Mouse (Mus musculus): ENCODE data around the gene Bicdl1. TPM values are rescaled to one million over a fixed set of nuclear protein-coding genes. Genes with fewer than 3 reads are reported as not detected.

Bicdl1 gene
- polyA plus RNA-seq, 2 experiments: 0.98 to 2.1 TPM

DNA sequence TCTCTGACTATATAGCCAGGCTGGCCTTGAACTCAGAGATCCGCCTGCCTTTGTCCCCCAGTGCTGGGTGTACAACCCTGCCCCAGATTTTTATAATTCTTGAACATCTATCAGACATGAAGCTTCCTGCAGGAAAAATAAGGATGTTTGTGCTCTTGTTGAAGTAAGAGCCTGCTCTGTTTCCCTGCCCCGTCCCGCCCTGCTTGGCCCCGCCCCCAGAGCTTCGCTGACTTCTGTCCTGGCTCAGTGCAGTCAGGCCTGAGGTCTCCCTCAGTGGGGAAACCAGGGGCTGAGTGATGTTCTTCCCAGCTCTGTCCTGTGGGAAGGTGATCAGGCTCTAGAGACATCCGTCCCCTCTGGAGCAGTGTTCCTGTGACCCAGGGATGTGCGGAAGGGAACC lies 108.7 kb downstream of the Bicdl1 start:
- Histone ChIP-seq H3K9me3 (ENCODE audit: control insufficient read depth, low read length) (no peaks in the 10 kb centered on the region), H3K27me3 (ENCODE audit: control insufficient read depth, insufficient read depth, low read length) (no peaks in the 10 kb centered on the region), H3K4me3 (ENCODE audit: insufficient read depth in 1 of 2, low read depth in 2 of 2, low read length in 2 of 2) (no peak overlapping the region), H3K9ac (replicated peaks) (no peak overlapping the region), H3K4me1 (replicated peaks; ENCODE audit: control insufficient read depth in 2 of 2, insufficient read depth in 2 of 2, low read length in 1 of 2) (peaks cover 18 to 25% of the 10 kb centered on the region in 2 experiments), H3K36me3 (replicated peaks; ENCODE audit: control insufficient read depth, insufficient read depth, low read depth) (peaks cover 8% of the 10 kb centered on the region), H3K27ac (no peak overlapping the region; the same call in 1 of the 2 replicates), H3K4me2 (ENCODE audit: low read depth) (no peak overlapping the region)
- ATAC-seq (ENCODE audit: insufficient read depth) (no peak), DNase-seq (ENCODE audit: low read depth in 3 of 3, low spot score in 3 of 3) (no peak)
- TF ChIP-seq EP300 (IDR thresholded peaks at IDR 0.05; ENCODE audit: low read depth): no peak
- WGBS (ENCODE audit: insufficient replicate concordance): 65% methylated on average over 7 of the region's 7 CpGs

DNA sequence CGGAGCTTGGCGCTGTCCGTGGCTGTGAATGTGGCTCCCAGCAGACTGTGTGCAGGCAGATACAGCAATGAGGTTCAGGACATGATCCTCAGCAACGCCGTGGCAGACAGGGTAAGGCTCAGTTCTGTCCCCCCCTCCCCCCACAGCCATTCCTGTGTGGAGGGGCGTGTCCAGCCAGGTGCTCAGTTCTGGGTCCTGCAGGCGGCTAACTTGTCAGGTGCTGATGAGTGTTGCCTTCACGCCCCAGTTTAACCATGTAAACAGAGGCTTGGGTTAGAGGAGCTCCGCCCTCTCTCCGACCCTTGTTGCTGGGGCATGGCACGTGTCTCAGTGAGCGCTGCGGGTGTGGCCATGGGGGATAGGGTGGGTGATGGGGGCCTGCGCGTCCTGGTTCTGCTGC lies 111.7 kb downstream of the Bicdl1 start:
- H3K4me3 ChIP-seq (ENCODE audit: insufficient read depth in 1 of 2, low read depth in 2 of 2, low read length in 2 of 2): no peak overlapping the region
- H3K36me3 ChIP-seq (replicated peaks; ENCODE audit: control insufficient read depth, insufficient read depth, low read depth): peaks cover 25% of the 10 kb centered on the region
- WGBS (ENCODE audit: insufficient replicate concordance): 77% methylated on average over 15 of the region's 15 CpGs
- no peak overlapping the region for H3K27ac ChIP-seq
- H3K4me1 ChIP-seq (replicated peaks; ENCODE audit: control insufficient read depth in 2 of 2, insufficient read depth in 2 of 2, low read length in 1 of 2): peaks cover 0 to 4% of the 10 kb centered on the region in 2 experiments; a peak in 3 of 4 replicates
- H3K9me3 ChIP-seq (ENCODE audit: control insufficient read depth, low read length): no peaks in the 10 kb centered on the region
- ATAC-seq (ENCODE audit: insufficient read depth): no peak
- DNase-seq (ENCODE audit: low read depth in 3 of 3, low spot score in 3 of 3): no peak
- H3K27me3 ChIP-seq (ENCODE audit: control insufficient read depth, insufficient read depth, low read length): no peaks in the 10 kb centered on the region
- H3K9ac ChIP-seq (replicated peaks): no peak overlapping the region
- no peak overlapping the region for H3K4me2 ChIP-seq (ENCODE audit: low read depth)
- no peak for TF ChIP-seq CTCF (IDR thresholded peaks at IDR 0.05; ENCODE audit: low read depth)
- TF ChIP-seq EP300 (IDR thresholded peaks at IDR 0.05; ENCODE audit: low read depth): no peak

DNA sequence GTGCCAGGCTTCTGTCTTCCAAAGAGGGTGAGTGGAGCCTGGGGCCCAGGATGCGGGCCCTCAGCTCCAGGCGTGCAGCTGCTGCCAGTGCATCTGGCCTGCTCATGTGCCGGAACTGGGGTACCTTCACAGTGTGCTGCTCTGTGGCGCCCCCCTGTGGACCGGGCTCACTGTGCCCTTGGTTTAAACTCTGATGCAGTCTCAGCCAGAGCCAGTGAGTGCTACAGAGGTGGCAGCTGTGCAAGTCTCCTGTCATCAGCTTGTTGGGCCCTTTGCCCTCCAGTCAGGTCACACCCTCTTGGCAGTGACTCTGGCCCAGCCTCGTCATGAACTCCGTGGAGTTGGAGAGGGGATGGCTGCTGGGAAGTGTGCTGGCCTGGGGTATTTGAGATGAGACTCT lies 116.5 kb downstream of the Bicdl1 start:
- H3K27ac ChIP-seq: no peak overlapping the region
- H3K27me3 ChIP-seq (ENCODE audit: control insufficient read depth, insufficient read depth, low read length): no peaks in the 10 kb centered on the region
- no peak overlapping the region for H3K4me2 ChIP-seq (ENCODE audit: low read depth)
- H3K9ac ChIP-seq (replicated peaks): no peak overlapping the region
- no peak overlapping the region for H3K4me3 ChIP-seq (ENCODE audit: insufficient read depth in 1 of 2, low read depth in 2 of 2, low read length in 2 of 2)
- DNase-seq (ENCODE audit: low read depth in 3 of 3, low spot score in 3 of 3) (no peak), ATAC-seq (ENCODE audit: insufficient read depth) (no peak)
- no peaks in the 10 kb centered on the region for H3K9me3 ChIP-seq (ENCODE audit: control insufficient read depth, low read length)
- TF ChIP-seq CTCF (IDR thresholded peaks at IDR 0.05; ENCODE audit: low read depth): peak; percentile 91
- no peak for TF ChIP-seq EP300 (IDR thresholded peaks at IDR 0.05; ENCODE audit: low read depth)
- peaks cover 0 to 3% of the 10 kb centered on the region in 2 experiments; a peak in 1 of 4 replicates for H3K4me1 ChIP-seq (replicated peaks; ENCODE audit: control insufficient read depth in 2 of 2, insufficient read depth in 2 of 2, low read length in 1 of 2)
- H3K36me3 ChIP-seq (replicated peaks; ENCODE audit: control insufficient read depth, insufficient read depth, low read depth): peaks cover 47% of the 10 kb centered on the region
- WGBS (ENCODE audit: insufficient replicate concordance): 73% methylated on average over 7 of the region's 7 CpGs

DNA sequence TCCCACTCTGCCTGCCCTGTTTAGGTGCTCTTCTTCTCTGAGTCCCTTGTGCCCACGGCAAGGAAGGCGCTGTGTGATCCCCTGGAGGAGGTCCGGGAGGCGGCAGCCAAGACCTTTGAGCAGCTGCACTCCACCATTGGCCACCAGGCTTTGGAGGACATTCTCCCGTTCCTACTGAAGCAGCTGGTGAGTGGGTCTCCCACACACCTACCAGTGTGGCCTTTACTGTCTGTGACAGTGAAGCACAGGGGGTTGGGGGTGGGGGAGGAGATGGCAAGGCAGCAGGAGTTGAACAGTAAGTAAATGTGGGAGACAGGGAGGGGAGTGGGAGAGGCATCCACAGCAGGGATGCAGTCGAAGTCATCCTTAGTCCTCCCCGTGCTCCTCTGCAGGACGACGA lies 118.1 kb downstream of the Bicdl1 start:
- TF ChIP-seq CTCF (IDR thresholded peaks at IDR 0.05; ENCODE audit: low read depth) (no peak), EP300 (IDR thresholded peaks at IDR 0.05; ENCODE audit: low read depth) (no peak)
- H3K9me3 ChIP-seq (ENCODE audit: control insufficient read depth, low read length): no peaks in the 10 kb centered on the region
- no peaks in the 10 kb centered on the region for H3K27me3 ChIP-seq (ENCODE audit: control insufficient read depth, insufficient read depth, low read length)
- no peak for ATAC-seq (ENCODE audit: insufficient read depth)
- no peak overlapping the region for H3K9ac ChIP-seq (replicated peaks)
- H3K4me1 ChIP-seq (replicated peaks; ENCODE audit: control insufficient read depth in 2 of 2, insufficient read depth in 2 of 2, low read length in 1 of 2): peaks cover 0 to 3% of the 10 kb centered on the region in 2 experiments; a peak in 1 of 4 replicates
- no peak for DNase-seq (ENCODE audit: low read depth in 3 of 3, low spot score in 3 of 3)
- no peak overlapping the region for H3K4me2 ChIP-seq (ENCODE audit: low read depth)
- no peak overlapping the region for H3K4me3 ChIP-seq (ENCODE audit: insufficient read depth in 1 of 2, low read depth in 2 of 2, low read length in 2 of 2)
- H3K36me3 ChIP-seq (replicated peaks; ENCODE audit: control insufficient read depth, insufficient read depth, low read depth): peaks cover 57% of the 10 kb centered on the region
- no peak overlapping the region for H3K27ac ChIP-seq
- 86% methylated on average over 9 of the region's 9 CpGs for WGBS (ENCODE audit: insufficient replicate concordance)

DNA sequence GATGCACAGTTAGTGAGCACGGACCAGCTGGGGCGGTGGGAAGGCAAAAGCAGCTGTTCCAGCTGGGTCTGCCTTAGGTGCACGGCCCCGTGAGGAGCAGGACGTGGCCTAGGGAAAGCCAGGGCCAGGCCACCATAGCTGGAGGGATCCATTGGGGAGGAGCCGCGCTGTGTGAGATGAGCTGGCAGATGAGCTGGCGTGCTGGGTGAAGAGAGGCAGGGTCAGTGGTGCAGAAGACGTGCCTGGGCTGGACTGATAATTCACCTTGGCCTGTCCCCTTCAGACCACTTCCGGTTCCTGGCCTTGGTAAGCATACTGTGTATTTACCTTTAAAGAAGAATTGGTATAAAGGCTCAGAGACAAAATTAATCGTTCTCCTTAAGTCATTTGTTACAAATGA lies 119.9 kb downstream of the Bicdl1 start:
- Histone ChIP-seq H3K4me1 (replicated peaks; ENCODE audit: control insufficient read depth in 2 of 2, insufficient read depth in 2 of 2, low read length in 1 of 2) (peaks cover 0 to 3% of the 10 kb centered on the region in 2 experiments; a peak in 1 of 4 replicates), H3K27ac (no peak overlapping the region), H3K9ac (replicated peaks) (no peak overlapping the region), H3K9me3 (ENCODE audit: control insufficient read depth, low read length) (no peaks in the 10 kb centered on the region), H3K27me3 (ENCODE audit: control insufficient read depth, insufficient read depth, low read length) (no peaks in the 10 kb centered on the region), H3K4me2 (ENCODE audit: low read depth) (no peak overlapping the region), H3K4me3 (ENCODE audit: insufficient read depth in 1 of 2, low read depth in 2 of 2, low read length in 2 of 2) (no peak overlapping the region), H3K36me3 (replicated peaks; ENCODE audit: control insufficient read depth, insufficient read depth, low read depth) (peaks cover 63% of the 10 kb centered on the region)
- TF ChIP-seq EP300 (IDR thresholded peaks at IDR 0.05; ENCODE audit: low read depth) (no peak), CTCF (IDR thresholded peaks at IDR 0.05; ENCODE audit: low read depth) (0 out of 2 replicates have a peak, but pooled peaks have one; percentile 2)
- 47% methylated on average over 11 of the region's 11 CpGs for WGBS (ENCODE audit: insufficient replicate concordance)
- ATAC-seq (ENCODE audit: insufficient read depth): peak; percentile 77
- DNase-seq (ENCODE audit: low read depth in 3 of 3, low spot score in 3 of 3): no peak

All from liver, embryonic 14.5 days (tissue).